Comparison of ENCODE assay signal across 31 mouse cellular contexts in the genomic region with DNA sequence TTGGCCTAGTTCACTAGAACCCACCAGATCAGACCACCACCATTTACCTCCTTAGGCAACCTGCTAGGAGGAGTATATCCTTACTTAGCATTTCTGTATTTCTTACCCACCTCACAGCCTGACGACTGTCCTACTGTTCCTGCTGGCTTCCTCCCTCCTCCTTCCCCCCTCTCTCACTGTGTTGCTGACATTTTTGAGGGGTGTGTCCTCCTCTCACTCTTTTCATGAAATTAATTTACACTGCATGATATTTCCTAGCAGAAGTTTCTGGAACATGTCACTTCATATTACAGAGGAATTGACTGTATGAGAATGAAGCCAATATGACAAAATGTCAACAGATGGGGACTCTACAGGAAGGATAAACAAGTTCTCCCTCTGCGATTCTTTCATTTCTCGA. TPM values are rescaled to one million over a fixed set of nuclear protein-coding genes. Genes with fewer than 3 reads are reported as not detected.
A peak's percentile ranks its signal among the peaks of the same experiment; 100 is the strongest.
DNase-seq lines count a peak whose midpoint lies in the region; ATAC-seq and TF ChIP-seq lines count a peak whose summit lies in the region.
"Had no signal": no experiment of that assay in that cellular context is flagged by ENCODE, and none has a peak within 500 bp of the region (broad histone marks: within the 10 kb centered on the region; RNA-seq: fewer than 3 reads in every experiment).

No protein-coding gene starts in this region.

- H3K27ac ChIP-seq in forebrain, embryonic 13.5 days = peak overlapping the region; percentile 36
- no peak overlapping the region for H3K27ac ChIP-seq in forebrain, embryonic 11.5 days (ENCODE audit: low read depth, low read length)
- 0 out of 2 replicates have a peak overlapping the region, but pooled peaks have one; percentile 44 for H3K27ac ChIP-seq in hindbrain, embryonic 16.5 days (ENCODE audit: low read depth, low read length)
- H3K27ac ChIP-seq in hindbrain, embryonic 11.5 days (ENCODE audit: low read depth, low read length) = no peak overlapping the region
- H3K27ac ChIP-seq: gastrocnemius, adult 2 months; heart, adult 2 months; kidney, embryonic 15.5 days; left cerebral cortex, adult 2 months; limb, embryonic 12.5 days had no signal

- TF ChIP-seq POLR2A in brain, embryonic 14.5 days (IDR thresholded peaks at IDR 0.05; ENCODE audit: borderline replicate concordance, extremely low read depth, insufficient read depth, insufficient read length, poor library complexity, severe bottlenecking) = no peak
- no peak for TF ChIP-seq POLR2A in lung, adult 2 months (IDR thresholded peaks at IDR 0.05; ENCODE audit: borderline replicate concordance, extremely low read depth, low read depth, low read length)

- 60% methylated on average over 3 of the region's 3 CpGs for WGBS in forebrain, embryonic 13.5 days
- WGBS in forebrain, embryonic 11.5 days = 76% methylated on average over 3 of the region's 3 CpGs
- 54% methylated on average over 3 of the region's 3 CpGs for WGBS in hindbrain, embryonic 16.5 days
- WGBS in hindbrain, embryonic 11.5 days = 83% methylated on average over 3 of the region's 3 CpGs
- WGBS in lung, adult 2 months = 49% methylated on average over 3 of the region's 3 CpGs

- ATAC-seq in forebrain, embryonic 13.5 days = peak; percentile 28; the same call in 1 of the 2 replicates
- no peak for ATAC-seq in forebrain, embryonic 11.5 days (replicated peaks; ENCODE audit: low FRiP score)
- ATAC-seq in hindbrain, embryonic 16.5 days = no peak
- no peak for ATAC-seq in hindbrain, embryonic 11.5 days (ENCODE audit: low FRiP score)
- ATAC-seq: inflammation-experienced regulatory T-cells, adult 6 months had no signal

- H3K4me1 ChIP-seq in forebrain, embryonic 13.5 days = peaks cover 61% of the 10 kb centered on the region
- peaks cover 5% of the 10 kb centered on the region for H3K4me1 ChIP-seq in forebrain, embryonic 11.5 days (replicated peaks; ENCODE audit: control insufficient read depth, insufficient read depth, low read length)
- H3K4me1 ChIP-seq in hindbrain, embryonic 16.5 days (ENCODE audit: control insufficient read depth, insufficient read depth, low read depth, low read length) = peaks cover 20% of the 10 kb centered on the region
- H3K4me1 ChIP-seq in hindbrain, embryonic 11.5 days (replicated peaks; ENCODE audit: control insufficient read depth, insufficient read depth, low read length) = no peaks in the 10 kb centered on the region
- peaks cover 3% of the 10 kb centered on the region; the same call in 1 of the 2 replicates for H3K4me1 ChIP-seq in lung, adult 2 months (ENCODE audit: control insufficient read depth, insufficient read depth, low read length)
- H3K4me1 ChIP-seq: heart, embryonic 12.5 days had no signal

- no peak for TF ChIP-seq CTCF in brain, embryonic 14.5 days (IDR thresholded peaks at IDR 0.05; ENCODE audit: borderline replicate concordance, extremely low read depth, insufficient read depth, insufficient read length)
- no peak for TF ChIP-seq CTCF in lung, adult 2 months (IDR thresholded peaks at IDR 0.05; ENCODE audit: insufficient read depth, low read length)

- H3K4me2 ChIP-seq in forebrain, embryonic 13.5 days = peak overlapping the region; percentile 24
- H3K4me2 ChIP-seq in forebrain, embryonic 11.5 days (ENCODE audit: low read depth, low read length, severe bottlenecking) = no peak overlapping the region
- H3K4me2 ChIP-seq in hindbrain, embryonic 16.5 days (ENCODE audit: low read length) = no peak overlapping the region
- no peak overlapping the region for H3K4me2 ChIP-seq in hindbrain, embryonic 11.5 days (replicated peaks; ENCODE audit: low read depth, low read length)
- H3K4me2 ChIP-seq: heart, embryonic 12.5 days; kidney, embryonic 15.5 days; limb, embryonic 12.5 days; liver, embryonic 11.5 days; midbrain, embryonic 11.5 days had no signal

- H3K36me3 ChIP-seq in forebrain, embryonic 13.5 days (ENCODE audit: poor library complexity, severe bottlenecking) = no peaks in the 10 kb centered on the region
- no peaks in the 10 kb centered on the region for H3K36me3 ChIP-seq in forebrain, embryonic 11.5 days (ENCODE audit: control insufficient read depth, insufficient read depth, low read length)
- H3K36me3 ChIP-seq in hindbrain, embryonic 16.5 days (ENCODE audit: control insufficient read depth, insufficient read depth, low read length) = no peaks in the 10 kb centered on the region
- H3K36me3 ChIP-seq in hindbrain, embryonic 11.5 days (ENCODE audit: control insufficient read depth, insufficient read depth, low read length) = no peaks in the 10 kb centered on the region
- H3K36me3 ChIP-seq: heart, embryonic 12.5 days; kidney, embryonic 15.5 days; limb, embryonic 12.5 days had no signal

- no peak overlapping the region for H3K4me3 ChIP-seq in forebrain, embryonic 13.5 days
- H3K4me3 ChIP-seq in forebrain, embryonic 11.5 days (ENCODE audit: low read depth, low read length) = no peak overlapping the region
- no peak overlapping the region for H3K4me3 ChIP-seq in hindbrain, embryonic 16.5 days (ENCODE audit: low read length)
- no peak overlapping the region for H3K4me3 ChIP-seq in hindbrain, embryonic 11.5 days (ENCODE audit: low read depth, low read length)
- no peak overlapping the region for H3K4me3 ChIP-seq in lung, adult 2 months (replicated peaks; ENCODE audit: extremely low read depth, low read depth, low read length)
- H3K4me3 ChIP-seq: gastrocnemius, adult 2 months; heart, adult 2 months; heart, embryonic 12.5 days; kidney, embryonic 15.5 days; layer of hippocampus, adult 2 months; left cerebral cortex, adult 2 months; limb, embryonic 12.5 days had no signal

- no peaks in the 10 kb centered on the region for H3K9me3 ChIP-seq in forebrain, embryonic 13.5 days (replicated peaks)
- H3K9me3 ChIP-seq in forebrain, embryonic 11.5 days (ENCODE audit: control insufficient read depth, low read length) = no peaks in the 10 kb centered on the region
- H3K9me3 ChIP-seq in hindbrain, embryonic 16.5 days (ENCODE audit: control insufficient read depth, low read length) = no peaks in the 10 kb centered on the region
- no peaks in the 10 kb centered on the region for H3K9me3 ChIP-seq in hindbrain, embryonic 11.5 days (ENCODE audit: control insufficient read depth, low read length)
- H3K9me3 ChIP-seq: heart, embryonic 12.5 days; kidney, embryonic 15.5 days; limb, embryonic 12.5 days had no signal

- no peaks in the 10 kb centered on the region for H3K27me3 ChIP-seq in forebrain, embryonic 13.5 days
- H3K27me3 ChIP-seq in forebrain, embryonic 11.5 days (ENCODE audit: control insufficient read depth, insufficient read depth, low read length) = no peaks in the 10 kb centered on the region
- H3K27me3 ChIP-seq in hindbrain, embryonic 16.5 days (replicated peaks; ENCODE audit: control insufficient read depth, insufficient read depth, low read length) = no peaks in the 10 kb centered on the region
- no peaks in the 10 kb centered on the region for H3K27me3 ChIP-seq in hindbrain, embryonic 11.5 days (ENCODE audit: control insufficient read depth, insufficient read depth, low read length)
- H3K27me3 ChIP-seq: kidney, embryonic 15.5 days; limb, embryonic 12.5 days had no signal

- no peak overlapping the region for H3K9ac ChIP-seq in forebrain, embryonic 13.5 days
- H3K9ac ChIP-seq in forebrain, embryonic 11.5 days (ENCODE audit: low read length) = no peak overlapping the region
- no peak overlapping the region for H3K9ac ChIP-seq in hindbrain, embryonic 16.5 days (ENCODE audit: low read depth, low read length)
- no peak overlapping the region for H3K9ac ChIP-seq in hindbrain, embryonic 11.5 days (ENCODE audit: low read depth, low read length)
- H3K9ac ChIP-seq: heart, embryonic 12.5 days; kidney, embryonic 15.5 days; limb, embryonic 12.5 days had no signal

- no peak for DNase-seq in forebrain, embryonic 11.5 days (ENCODE audit: low spot score)
- DNase-seq in hindbrain, embryonic 11.5 days (ENCODE audit: low spot score) = no peak
- peak; percentile 79 for DNase-seq in brain, embryonic 14.5 days (ENCODE audit: low read depth)
- peak; percentile 63 to 73 for DNase-seq in cerebellum, postnatal 10 days
- DNase-seq in liver = no peak
- no peak for DNase-seq in lung, adult 2 months
- DNase-seq: adrenal gland, postnatal 25 days; B cell, adult 2 months; gastrocnemius, adult 2 months; gastrocnemius, postnatal 36 days; heart, adult 2 months; kidney, adult 18-20 months; retina, postnatal 1 day; right cerebral cortex, postnatal 25 days; thymus, postnatal 14 days had no signal

RNA-seq across cellular contexts. Expression of gene E330009J07Rik, which starts 7.2 kb away (rescaled TPM):
- polyA plus RNA-seq in forebrain, embryonic 13.5 days (2015; fragmentation: Nextera tagmentation; extraction: Ambion mirVana) = 32.1 and 39.5 TPM in 2 replicates
- polyA plus RNA-seq in forebrain, embryonic 11.5 days (2014; fragmentation: Nextera tagmentation; extraction: Ambion mirVana) = 19.9 and 21.9 TPM in 2 replicates
- polyA plus RNA-seq in hindbrain, embryonic 16.5 days (2015; fragmentation: Nextera tagmentation; extraction: Ambion mirVana) = 12.8 and 16.7 TPM in 2 replicates
- polyA plus RNA-seq in hindbrain, embryonic 11.5 days (2014; fragmentation: Nextera tagmentation; extraction: Ambion mirVana) = 14.8 and 16.8 TPM in 2 replicates
- 17.8 and 26.4 TPM in 2 replicates for polyA plus RNA-seq in brain, embryonic 14.5 days (2012; rRNA removed)
- polyA plus RNA-seq in lung, adult 2 months (2012; rRNA removed) = 4.9 and 5.8 TPM in 2 replicates

RNA-seq across cellular contexts. Expression of gene Wee2, which starts 10.2 kb away (rescaled TPM):
- 0.08 and 0.10 TPM in 2 replicates for polyA plus RNA-seq in forebrain, embryonic 13.5 days (2015; fragmentation: Nextera tagmentation; extraction: Ambion mirVana)
- 0.12 and 0.15 TPM in 2 replicates for polyA plus RNA-seq in forebrain, embryonic 11.5 days (2014; fragmentation: Nextera tagmentation; extraction: Ambion mirVana)
- polyA plus RNA-seq in hindbrain, embryonic 16.5 days (2015; fragmentation: Nextera tagmentation; extraction: Ambion mirVana) = 0.31 and 0.37 TPM in 2 replicates
- polyA plus RNA-seq in hindbrain, embryonic 11.5 days (2014; fragmentation: Nextera tagmentation; extraction: Ambion mirVana) = 0.13 and 0.19 TPM in 2 replicates
- 0.13 and 0.14 TPM in 2 replicates for polyA plus RNA-seq in brain, embryonic 14.5 days (2012; rRNA removed)
- polyA plus RNA-seq in lung, adult 2 months (2012; rRNA removed) = not detected in 2 replicates
- polyA plus RNA-seq: embryonic facial prominence, embryonic 11.5 days; heart, adult 2 months; heart, embryonic 12.5 days; heart, postnatal 0 days; inflammation-experienced regulatory T-cells, adult 6 months; limb, embryonic 12.5 days; liver, embryonic 11.5 days; liver, embryonic 16.5 days; lung, embryonic 16.5 days; midbrain, embryonic 11.5 days; stomach, embryonic 16.5 days; urinary bladder, adult 2 months had no signal

RNA-seq across cellular contexts. Expression of gene Ssbp1, which starts 42.5 kb away (rescaled TPM):
- polyA plus RNA-seq in forebrain, embryonic 13.5 days (2015; fragmentation: Nextera tagmentation; extraction: Ambion mirVana) = 184 and 193 TPM in 2 replicates
- 177 and 197 TPM in 2 replicates for polyA plus RNA-seq in forebrain, embryonic 11.5 days (2014; fragmentation: Nextera tagmentation; extraction: Ambion mirVana)
- 90.2 and 90.6 TPM in 2 replicates for polyA plus RNA-seq in hindbrain, embryonic 16.5 days (2015; fragmentation: Nextera tagmentation; extraction: Ambion mirVana)
- 167 and 171 TPM in 2 replicates for polyA plus RNA-seq in hindbrain, embryonic 11.5 days (2014; fragmentation: Nextera tagmentation; extraction: Ambion mirVana)
- 62.9 and 82.4 TPM in 2 replicates for polyA plus RNA-seq in brain, embryonic 14.5 days (2012; rRNA removed)
- 7.5 and 9.7 TPM in 2 replicates for polyA plus RNA-seq in lung, adult 2 months (2012; rRNA removed)

Comparison
In these comparisons a context has a peak if more than half of its experiments do, and no peak if none do; other contexts are left out.
1. H3K27ac ChIP-seq: peak in forebrain, embryonic 13.5 days (single experiment) and hindbrain, embryonic 16.5 days (single experiment); none in forebrain, embryonic 11.5 days (single experiment) and hindbrain, embryonic 11.5 days (single experiment).
2. DNase-seq: peak in brain, embryonic 14.5 days (single experiment) and cerebellum, postnatal 10 days (2 of 2); none in forebrain, embryonic 11.5 days (single experiment), hindbrain, embryonic 11.5 days (single experiment), liver (single experiment) and lung, adult 2 months (single experiment).